Mouse (Mus musculus): Measurements from ENCODE around the gene Nfkbid. TPM values are rescaled to one million over a fixed set of nuclear protein-coding genes. Genes with fewer than 3 reads are reported as not detected.

The Nfkbid gene
- 8.6 and 9.0 TPM in 2 replicates for polyA plus RNA-seq (2012; rRNA removed)

DNA sequence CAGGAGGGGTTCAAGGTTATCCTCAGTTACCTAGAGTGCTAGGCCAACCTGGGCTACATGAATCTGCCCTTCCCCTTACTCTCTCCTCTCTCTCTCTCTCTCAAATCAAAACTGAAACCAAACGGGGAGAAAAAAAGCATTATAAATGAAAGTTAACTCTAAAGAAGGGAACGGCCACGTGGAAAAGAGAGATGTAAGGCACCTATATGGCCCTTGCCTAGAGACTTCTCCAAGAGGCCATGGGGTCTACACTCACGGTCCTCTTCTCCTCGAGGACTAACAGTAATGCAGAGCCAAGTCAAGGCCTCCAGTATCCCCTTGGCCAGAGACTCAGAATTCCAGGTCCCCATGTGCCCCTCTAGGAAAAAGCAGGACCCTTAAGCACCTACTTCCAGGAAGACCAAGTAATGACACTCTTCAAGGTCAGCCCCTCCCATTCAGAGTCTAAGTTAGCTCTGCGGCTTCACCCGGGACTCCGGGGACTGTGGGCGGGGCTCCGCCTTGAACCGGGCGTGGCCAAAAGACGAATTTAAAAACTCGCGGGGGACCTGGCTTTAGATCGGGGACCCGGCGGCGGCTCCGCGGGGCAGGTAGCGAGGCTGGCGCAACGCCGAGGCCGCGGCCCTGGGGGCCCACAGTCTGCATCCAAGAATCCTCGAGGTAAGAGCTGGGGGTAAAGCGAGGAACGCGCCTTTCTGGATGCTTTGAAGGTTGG lies at the start of gene Nfkbid:
Nfkbid (plus strand) TSS at position 558 of the 715 bp plus-strand sequence.
- peak; percentile 60 for DNase-seq (ENCODE audit: low read depth, low spot score)
- WGBS = 3% methylated on average over 31 of the region's 31 CpGs

DNA sequence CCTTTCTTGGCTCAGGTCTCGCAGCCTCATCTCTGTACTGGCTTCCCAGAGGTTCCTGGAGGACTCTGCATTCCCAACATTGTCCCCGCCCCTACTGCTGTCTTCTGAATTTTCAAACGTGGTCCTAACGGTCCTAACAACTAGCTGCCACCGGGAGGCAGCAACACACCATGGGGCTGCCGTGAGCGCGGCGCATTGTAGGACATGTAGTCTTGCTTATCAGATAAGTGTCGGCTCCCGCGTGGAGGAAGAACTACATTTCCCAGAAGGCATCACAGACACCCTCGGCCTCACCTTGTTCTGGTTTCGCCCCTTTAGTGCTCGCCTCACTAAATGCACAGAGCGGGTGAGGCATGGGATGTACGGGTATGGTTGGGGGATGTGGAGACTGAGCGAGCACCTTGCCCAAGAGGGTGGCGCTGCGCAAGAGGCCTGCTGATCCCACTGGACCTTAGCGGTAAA lies 48.0 kb upstream of the Nfkbid start:
- WGBS = 1% methylated on average over 21 of the region's 21 CpGs
- DNase-seq (ENCODE audit: low read depth, low spot score) = peak; percentile 79

DNA sequence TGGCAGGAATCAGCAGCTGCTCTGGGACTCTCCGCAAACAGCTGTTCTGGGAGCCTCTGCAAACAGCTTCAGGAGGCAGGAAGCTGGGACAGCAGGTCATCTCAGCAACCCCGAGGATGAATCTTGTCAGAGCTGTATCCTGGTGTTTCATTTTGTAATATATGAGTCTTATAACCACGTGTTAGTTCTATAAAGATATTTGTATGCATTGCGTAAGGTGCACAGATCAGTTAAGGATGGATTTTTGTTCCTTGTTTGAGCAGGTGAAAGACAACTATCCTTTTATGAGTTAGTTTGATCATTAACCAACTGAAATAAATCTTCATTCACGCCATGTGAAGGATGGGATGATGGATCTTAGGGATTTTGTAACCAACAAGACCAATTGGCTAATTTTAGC lies 41.5 kb upstream of the Nfkbid start:
- DNase-seq (ENCODE audit: low read depth, low spot score) = no peak
- 20% methylated on average over 5 of the region's 5 CpGs for WGBS

DNA sequence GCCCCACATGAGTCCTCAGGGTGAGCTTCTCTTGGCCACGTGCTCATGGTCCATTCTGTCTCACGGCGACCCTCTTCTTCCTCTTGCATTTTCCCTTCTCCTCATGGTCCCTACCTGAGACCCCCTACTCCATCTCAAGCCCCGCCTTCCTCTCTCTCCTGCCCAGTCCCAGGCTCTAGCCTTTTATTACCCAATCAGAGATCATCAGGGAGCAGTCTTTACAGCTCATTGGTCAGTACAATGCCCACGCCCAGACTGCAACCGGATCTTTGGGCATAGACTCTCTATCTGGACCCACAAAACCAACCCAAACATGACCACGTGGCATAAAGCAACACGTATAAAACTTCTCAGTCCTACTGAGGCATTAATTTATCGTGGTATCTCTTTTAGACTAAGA lies 37.4 kb upstream of the Nfkbid start:
- no peak for DNase-seq (ENCODE audit: low read depth, low spot score)
- 89% methylated on average over 9 of the region's 9 CpGs for WGBS

DNA sequence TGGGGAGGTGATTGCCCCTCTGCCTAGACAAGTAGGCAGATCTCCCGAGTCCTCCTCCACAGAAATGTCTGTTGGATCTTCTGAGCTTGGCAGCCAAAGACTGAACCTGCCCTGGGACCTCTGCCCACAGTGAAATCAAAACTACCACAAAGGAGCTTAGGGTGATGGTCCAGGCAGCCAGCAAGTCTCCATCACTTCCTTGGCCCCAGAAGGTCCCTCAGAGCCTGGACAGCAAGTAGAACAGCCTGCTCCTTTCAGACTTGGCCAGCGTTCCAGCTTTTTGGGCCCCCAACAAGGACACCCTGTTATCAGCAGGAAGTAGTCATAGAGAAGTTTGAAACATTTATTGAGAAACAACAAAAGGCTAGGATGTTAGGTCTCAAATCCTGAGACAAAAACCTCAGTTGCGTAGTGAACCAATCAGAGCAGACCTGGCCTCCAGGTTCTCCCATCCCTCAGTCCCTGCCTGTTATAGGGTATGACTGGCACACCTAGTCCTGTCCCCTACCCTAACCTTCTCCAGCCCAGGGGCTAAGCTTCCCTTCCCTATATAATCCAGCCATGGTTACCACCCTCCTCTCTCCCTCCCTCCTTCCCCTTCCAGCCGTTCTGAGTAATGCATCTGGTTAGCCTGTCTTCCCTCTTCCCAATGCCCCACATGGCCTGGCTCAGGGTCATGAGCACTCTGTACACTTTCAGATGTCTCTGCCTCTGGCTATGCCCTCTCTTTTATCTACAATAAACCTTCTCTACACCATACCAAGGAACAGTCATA lies 28.6 kb upstream of the Nfkbid start:
- 60% methylated on average over 4 of the region's 4 CpGs for WGBS
- DNase-seq (ENCODE audit: low read depth, low spot score) = no peak

DNA sequence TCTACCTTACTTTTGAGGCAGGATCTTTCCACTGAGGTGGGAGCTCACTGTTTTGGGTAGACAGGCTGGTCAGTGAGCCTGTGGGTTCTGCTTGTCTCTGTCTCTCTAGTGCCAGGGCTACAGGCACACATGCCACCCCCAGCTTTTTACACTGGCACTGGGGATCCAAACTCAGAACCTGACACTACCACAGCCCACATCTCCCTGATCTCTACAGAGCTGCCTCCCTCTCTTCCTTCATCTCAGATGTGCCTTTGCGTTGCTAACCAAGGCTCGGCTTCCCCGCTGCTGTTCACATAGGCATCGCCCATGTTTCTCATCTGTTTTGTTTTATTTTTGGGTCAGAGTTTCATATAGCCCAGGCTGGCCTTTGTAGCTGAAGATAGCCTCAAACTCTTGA lies 27.9 kb upstream of the Nfkbid start:
- WGBS = 84% methylated on average over 4 of the region's 4 CpGs
- no peak for DNase-seq (ENCODE audit: low read depth, low spot score)

DNA sequence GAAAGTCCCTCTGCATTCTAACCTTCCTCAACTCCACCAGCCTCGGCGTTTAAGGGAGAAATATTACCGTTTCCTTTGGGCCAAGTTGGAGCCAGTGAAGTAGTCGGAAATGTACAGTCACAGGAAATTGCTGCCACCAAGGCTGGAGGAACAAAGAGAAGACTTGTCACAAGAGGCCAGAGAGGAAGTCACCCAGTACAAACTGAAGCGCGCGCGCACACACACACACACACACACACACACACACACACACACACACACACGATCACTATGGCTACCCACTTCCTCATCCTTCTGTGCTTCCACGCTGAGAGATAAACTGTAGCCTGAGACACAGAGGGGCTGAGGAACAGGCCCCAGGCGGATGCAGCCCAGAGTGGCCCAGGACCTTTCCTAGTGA lies 27.2 kb upstream of the Nfkbid start:
- WGBS = 44% methylated on average over 11 of the region's 11 CpGs
- DNase-seq (ENCODE audit: low read depth, low spot score) = no peak

DNA sequence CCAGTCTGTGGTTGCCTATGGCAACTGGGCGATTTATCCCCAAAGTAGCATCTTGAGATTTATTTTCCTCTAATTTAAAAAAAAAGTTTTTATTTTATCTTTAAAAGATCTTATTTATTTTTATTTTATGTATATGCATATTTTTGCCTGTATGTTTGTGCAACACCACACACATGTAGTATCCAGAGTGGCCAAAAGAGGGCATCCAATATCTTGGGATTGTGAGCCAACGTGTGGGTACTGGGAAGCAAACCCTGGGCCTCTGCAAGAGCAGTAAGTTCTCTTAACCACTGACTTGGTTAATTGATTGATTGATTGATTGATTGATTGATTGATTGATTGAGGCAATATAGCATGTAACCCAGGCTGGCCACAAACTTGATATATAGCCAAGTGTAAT lies 26.7 kb upstream of the Nfkbid start:
- WGBS = 53% methylated on average over 2 of the region's 2 CpGs
- no peak for DNase-seq (ENCODE audit: low read depth, low spot score)

DNA sequence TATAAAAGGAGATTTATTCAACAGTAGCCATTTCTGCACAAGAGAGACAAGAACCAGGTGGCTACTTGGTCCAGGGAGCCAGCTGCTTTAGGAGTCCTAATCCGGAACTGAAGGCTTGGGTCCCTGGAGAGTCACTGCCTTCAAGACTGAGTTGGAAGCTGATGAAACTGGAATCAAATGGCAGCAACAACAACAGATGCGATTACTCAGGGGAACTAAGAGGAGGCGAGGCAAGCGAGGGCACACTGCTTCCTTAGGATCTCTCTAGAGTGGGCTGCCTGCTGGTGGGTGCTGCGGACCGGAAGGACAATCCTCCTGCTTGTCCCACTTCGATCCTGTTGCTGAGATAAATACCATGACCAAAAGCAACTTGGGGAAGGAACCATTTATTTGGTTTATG lies 21.9 kb upstream of the Nfkbid start:
- DNase-seq (ENCODE audit: low read depth, low spot score) = no peak
- WGBS = 54% methylated on average over 7 of the region's 7 CpGs

DNA sequence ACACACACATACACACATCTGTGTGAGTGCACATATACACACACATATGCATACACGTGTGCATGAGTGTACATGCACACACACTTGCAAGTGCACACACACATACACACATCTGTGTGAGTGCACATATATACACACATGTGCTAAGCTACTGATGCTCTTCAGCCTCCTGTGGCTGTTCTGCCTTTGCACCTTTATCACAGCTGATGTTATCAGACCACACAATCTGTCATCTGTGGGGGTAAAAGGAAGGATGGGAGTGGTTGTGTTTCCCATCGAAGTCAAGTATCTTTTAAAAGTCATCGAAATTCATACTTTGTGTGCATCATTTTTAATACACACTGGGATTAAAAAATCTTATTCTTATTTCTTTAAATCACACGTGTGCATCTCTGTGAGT lies 19.2 kb upstream of the Nfkbid start:
- no peak for DNase-seq (ENCODE audit: low read depth, low spot score)

DNA sequence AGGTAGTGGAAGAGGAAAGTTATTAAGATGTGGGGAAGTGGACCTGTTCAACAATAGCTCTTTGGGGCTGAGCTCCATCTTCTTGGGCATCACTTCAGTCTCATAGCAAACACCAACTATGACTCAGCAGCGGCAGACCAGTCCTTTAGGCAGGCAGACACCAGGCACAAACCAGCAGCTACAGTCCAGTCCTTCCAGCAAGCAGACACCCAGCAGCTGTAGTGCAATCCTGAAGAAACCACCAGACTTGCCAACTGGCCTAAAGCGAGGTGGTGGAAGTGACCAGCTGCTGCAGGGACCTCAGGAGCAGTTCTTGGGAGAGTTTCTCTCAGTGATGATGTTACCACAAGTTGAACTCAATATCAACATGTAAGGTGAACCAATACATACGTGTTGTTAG lies 12.9 kb upstream of the Nfkbid start:
- WGBS = 72% methylated on average over 3 of the region's 3 CpGs
- no peak for DNase-seq (ENCODE audit: low read depth, low spot score)

More for the DNA sequence above, 19.2 kb upstream of the Nfkbid start:
- 60% methylated on average over 4 of the region's 4 CpGs for WGBS

DNA sequence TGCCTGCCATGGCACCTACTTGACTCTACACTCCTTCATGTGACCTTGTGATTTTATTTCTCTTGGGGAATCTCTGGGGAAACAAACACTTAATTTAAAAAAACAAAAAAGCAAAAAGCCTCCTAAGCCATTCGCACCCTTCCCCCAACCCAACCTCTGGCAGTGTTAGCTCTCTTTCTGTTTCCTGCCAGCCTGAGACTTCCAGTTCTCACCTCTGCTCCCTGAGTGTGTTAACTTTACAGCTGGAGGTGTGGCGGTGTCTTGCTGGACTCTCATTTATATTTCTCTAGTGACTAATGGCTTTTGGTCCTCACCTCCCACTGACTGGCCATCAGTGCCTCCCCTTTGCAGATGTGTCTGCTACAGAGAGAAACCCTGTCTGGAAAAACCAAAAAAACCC lies 11.7 kb upstream of the Nfkbid start:
- WGBS = 34% methylated on average over 2 of the region's 2 CpGs
- no peak for DNase-seq (ENCODE audit: low read depth, low spot score)

DNA sequence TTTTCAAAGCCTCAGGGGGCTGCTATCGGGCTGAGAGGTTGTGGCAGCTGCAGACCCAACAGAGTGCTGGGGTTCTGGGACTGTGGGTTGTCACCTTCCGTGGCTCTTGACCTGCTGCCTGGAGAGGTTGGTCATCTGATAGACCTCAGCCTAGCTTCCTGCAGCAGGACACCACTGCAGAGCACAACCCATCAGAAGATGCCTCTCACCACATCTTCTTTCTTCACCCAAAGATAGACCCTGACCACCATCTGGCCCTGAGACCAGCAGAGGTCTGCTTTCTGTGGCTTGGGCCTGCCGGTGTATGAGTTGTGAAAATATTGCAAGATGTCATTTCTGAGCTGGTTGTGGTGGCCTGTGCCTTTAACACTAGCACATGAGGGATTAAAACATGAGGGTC lies 10.5 kb upstream of the Nfkbid start:
- WGBS = 78% methylated on average over 3 of the region's 3 CpGs
- DNase-seq (ENCODE audit: low read depth, low spot score) = no peak

DNA sequence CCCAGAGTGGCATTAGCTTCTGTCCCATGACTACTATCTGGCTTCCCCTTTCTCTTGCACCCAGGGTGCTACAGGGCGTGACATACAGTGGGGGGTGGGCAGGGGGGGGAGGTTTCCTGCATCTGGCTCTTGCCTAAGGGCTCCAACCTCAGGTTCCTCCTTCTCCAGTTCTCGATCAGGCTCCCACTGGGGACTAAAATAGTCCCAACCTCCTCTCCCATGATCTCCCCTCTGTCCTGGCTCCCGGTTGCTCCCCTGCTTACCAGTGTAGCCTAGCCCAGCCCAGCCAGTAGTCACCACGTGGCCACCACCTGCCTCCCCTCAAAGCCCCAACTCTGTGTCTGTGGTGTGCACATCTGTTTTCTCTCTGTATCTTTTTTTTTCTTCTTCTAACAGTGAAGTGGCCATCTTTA lies 8.8 kb upstream of the Nfkbid start:
- DNase-seq (ENCODE audit: low read depth, low spot score) = no peak
- 53% methylated on average over 4 of the region's 4 CpGs for WGBS

DNA sequence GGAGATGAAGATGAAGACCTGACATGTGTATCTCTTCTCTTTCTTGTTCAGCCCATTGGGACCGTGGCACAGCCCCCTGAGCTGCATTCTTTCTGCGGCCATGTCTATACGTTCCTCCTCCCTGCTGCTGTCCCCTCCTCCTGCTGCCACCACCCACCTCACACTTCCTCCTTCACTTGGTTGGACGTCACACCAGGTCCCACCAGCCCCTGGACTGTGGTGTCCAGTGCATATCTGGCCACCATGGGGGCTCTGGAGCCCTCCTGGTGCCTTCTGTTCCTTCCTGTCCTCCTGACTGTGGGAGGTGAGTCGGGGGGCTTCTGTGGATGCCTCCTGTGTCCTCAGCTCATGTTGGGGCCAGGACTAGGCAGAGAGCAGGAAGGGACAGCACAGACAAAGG lies 7.9 kb upstream of the Nfkbid start, which contains the start of gene Tyrobp:
Tyrobp (plus strand) TSS at position 165 of the 400 bp plus-strand sequence.
- DNase-seq (ENCODE audit: low read depth, low spot score) = no peak
- WGBS = 57% methylated on average over 5 of the region's 5 CpGs

DNA sequence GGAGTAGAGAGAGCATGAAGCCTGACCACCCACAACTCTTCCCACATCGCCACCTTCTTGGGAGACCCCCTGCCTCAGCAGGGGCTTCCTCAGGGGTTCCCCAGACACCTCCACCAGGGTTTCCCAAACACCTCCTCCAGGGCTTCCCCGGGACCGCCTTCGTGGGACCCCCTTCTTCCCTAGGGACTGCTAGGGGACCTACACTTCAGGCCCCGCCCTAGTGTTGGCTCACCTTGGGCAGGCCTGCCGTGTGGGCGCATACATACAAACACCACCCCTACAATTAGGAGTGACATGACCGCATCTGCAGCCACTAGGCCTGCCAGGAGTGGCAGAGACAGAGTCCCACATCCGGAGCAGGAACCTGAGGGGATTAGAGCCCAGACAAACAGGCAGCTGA lies 3.7 kb upstream of the Nfkbid start:
- DNase-seq (ENCODE audit: low read depth, low spot score) = no peak
- 67% methylated on average over 9 of the region's 9 CpGs for WGBS

DNA sequence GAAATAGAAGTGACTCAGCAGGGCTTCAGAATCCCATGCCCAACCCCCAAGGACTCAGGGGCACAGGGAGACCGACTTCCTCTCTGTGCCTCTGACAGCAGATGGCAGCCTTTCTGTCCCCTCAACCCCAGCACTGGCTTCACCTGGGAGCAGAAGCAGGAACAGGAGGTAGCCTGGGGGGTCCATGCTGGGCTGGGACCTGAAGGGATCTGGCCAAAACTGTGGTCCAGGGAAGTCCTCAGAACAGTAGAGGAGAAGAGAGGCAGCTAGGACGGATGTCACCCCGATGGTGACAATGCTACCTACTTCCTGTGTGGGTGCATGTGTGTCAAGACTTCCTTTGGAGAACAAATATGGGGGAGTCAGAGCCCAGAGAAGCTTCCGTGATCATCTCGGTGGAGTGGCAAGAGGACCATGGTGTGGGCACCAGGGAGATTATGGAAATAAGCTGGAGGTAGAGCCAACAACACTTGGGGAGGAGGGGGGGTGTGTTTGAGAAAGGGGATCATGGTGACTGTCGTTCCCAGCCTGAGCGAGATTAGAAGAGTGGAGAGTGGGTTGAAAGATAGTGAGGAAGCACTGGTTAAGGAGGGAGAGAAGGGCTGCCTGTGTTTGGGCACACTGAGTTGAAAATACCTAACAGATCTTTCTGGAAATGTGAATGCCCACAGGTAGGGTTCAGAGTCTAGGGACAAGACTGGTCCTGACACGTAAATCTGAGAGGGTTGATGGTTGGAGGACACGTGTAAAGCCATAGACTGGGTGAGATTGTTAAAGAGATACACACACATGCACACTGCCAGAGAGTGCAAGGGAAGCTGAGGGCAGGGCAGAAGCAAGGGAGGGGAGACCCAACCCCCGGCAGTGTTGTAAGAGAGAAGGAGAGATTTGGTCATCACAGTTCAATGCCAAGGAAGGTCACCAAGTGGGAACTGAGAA lies 1.7 kb upstream of the Nfkbid start, which contains the start of gene Hcst:
Hcst (minus strand) TSS at position 294 of the 939 bp plus-strand sequence.
- WGBS = 64% methylated on average over 10 of the region's 10 CpGs
- no peak for DNase-seq (ENCODE audit: low read depth, low spot score)

DNA sequence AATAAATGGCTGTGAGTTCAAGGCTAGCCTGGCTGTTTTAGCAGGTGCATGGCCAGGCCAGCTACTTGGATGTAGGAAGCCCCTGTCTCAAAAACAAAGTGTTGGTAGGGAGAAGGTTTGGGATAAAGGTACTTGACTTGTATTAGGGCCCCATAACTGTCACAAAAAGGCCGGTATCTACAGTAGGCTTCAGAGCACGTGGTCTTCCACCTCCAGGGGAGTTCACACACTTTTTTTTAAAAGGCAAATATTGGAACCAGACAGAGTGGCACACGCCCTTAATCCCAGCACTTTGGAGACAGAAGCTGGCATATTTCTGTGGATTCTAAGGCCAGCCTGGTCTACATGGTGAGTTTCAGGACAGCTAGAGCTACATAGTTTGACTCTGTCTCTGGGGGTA lies 859 bp upstream of the Nfkbid start:
- WGBS = 38% methylated on average over 3 of the region's 3 CpGs
- DNase-seq (ENCODE audit: low read depth, low spot score) = no peak

DNA sequence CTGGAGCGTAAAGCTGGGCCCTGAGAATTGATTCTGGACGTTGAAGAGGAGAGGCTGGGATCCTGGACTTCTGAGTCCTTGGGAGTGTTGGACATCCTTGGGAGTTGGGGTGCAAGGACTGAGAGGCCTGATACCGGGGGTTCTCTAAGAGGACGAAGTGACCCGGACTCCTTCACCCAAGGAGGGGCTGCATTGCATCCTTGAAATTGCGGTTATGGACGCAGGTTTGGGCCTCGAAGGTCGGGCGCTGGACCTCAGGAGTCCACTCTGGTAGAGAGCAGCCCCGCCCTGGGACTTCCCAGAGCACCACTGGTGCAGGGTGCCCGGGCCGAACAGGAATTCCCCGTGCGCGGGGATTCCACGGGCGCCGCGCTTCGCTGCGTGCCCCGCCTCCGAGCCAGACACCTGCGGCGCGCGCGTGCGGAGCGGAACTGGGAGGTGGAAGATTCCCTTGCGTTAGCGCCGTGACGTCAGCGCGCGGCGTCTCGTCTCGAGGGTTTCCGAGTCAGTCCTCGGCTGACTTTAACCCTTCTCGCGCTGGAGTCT lies 431 bp downstream of the Nfkbid start:
- under 1% methylated on average over 45 of the region's 45 CpGs for WGBS
- peak; percentile 74 for DNase-seq (ENCODE audit: low read depth, low spot score)

DNA sequence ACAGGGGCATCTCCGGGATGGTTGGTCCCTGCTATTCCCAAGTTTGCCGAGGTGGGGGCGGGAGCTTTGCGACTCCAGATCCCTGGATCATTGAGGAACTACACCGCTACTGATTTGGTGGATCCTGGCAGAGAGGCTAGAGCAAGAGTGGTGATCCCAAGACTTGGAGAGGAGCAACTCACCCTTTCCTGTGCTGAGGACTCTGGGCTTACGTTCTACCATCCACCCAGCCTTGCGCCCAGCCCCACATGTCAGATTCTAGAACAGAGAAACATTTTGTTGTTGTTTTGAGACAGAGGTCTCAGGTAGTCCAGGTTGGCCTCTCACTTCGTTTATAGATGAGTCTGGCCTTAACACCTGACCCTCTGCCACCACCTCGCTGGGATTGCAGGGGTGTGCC lies 1.0 kb downstream of the Nfkbid start:
- DNase-seq (ENCODE audit: low read depth, low spot score) = no peak
- 5% methylated on average over 9 of the region's 9 CpGs for WGBS
